Mouse (Mus musculus) heart, embryonic 14.5 days (tissue): ENCODE data around the gene Btbd6. TPM values are rescaled to one million over a fixed set of nuclear protein-coding genes. Genes with fewer than 3 reads are reported as not detected.
A peak's percentile ranks its signal among the peaks of the same experiment; 100 is the strongest.

Experiments
- ATAC-seq: fragments of 200-750 bp; cut with Nextera tagmentation; 2 replicates; pipeline ENCODE4 v1.8.0; 2017; ENCODE audit warnings: low read depth, moderate TSS enrichment; ENCODE audit not compliant: insufficient number of reproducible peaks, insufficient read depth, low FRiP score
- H3K27ac ChIP-seq, 2 experiments: fragments of 200-500 bp in 1 of 2; fragments of 300-500 bp in 1 of 2; sonication (generic) in 1 of 2; replicated peaks in 1 of 2; 2 replicates each; pipeline ENCODE4 v1.5.1; 2012 to 2014; ENCODE audit warnings: low read depth in 2 of 2, low read length in 2 of 2, control low read depth in 1 of 2, mild to moderate bottlenecking in 1 of 2, mixed read lengths in 1 of 2; ENCODE audit not compliant: control insufficient read depth in 1 of 2, insufficient read depth in 1 of 2
- H3K27me3 ChIP-seq: fragments of 300-500 bp; sonication (generic); 2 replicates; pipeline ENCODE4 v1.6.1; 2014; ENCODE audit warnings: mild to moderate bottlenecking, low read length, control low read depth; ENCODE audit not compliant: control insufficient read depth, insufficient read depth
- H3K36me3 ChIP-seq: fragments of 300-500 bp; sonication (generic); 2 replicates; pipeline ENCODE4 v1.6.1; 2014; ENCODE audit warnings: mild to moderate bottlenecking, control low read depth, low read length, mixed read lengths; ENCODE audit not compliant: control insufficient read depth, insufficient read depth
- H3K4me1 ChIP-seq, 2 experiments: fragments of 200-500 bp in 1 of 2; fragments of 300-500 bp in 1 of 2; sonication (generic) in 1 of 2; 2 replicates each; pipeline ENCODE4 v1.6.1; 2012 to 2014; ENCODE audit warnings: low read length in 2 of 2, control low read depth in 1 of 2, mixed read lengths in 1 of 2; ENCODE audit not compliant: control insufficient read depth in 2 of 2, insufficient read depth in 2 of 2
- H3K4me2 ChIP-seq: fragments of 300-500 bp; sonication (generic); 2 replicates; pipeline ENCODE4 v1.6.1; 2014; ENCODE audit warnings: mild to moderate bottlenecking, low read length
- H3K4me3 ChIP-seq, 2 experiments: fragments of 200-500 bp in 1 of 2; fragments of 300-500 bp in 1 of 2; sonication (generic) in 1 of 2; 2 replicates each; pipeline ENCODE4 v1.5.1; 2012 to 2014; ENCODE audit warnings: low read length in 2 of 2, mild to moderate bottlenecking in 2 of 2, control low read depth in 1 of 2, low read depth in 1 of 2, moderate library complexity in 1 of 2; ENCODE audit not compliant: control insufficient read depth in 1 of 2, insufficient read depth in 1 of 2
- H3K9ac ChIP-seq: fragments of 300-500 bp; sonication (generic); 2 replicates; pipeline ENCODE4 v1.6.1; 2014; ENCODE audit warnings: mild to moderate bottlenecking, low read length
- H3K9me3 ChIP-seq: fragments of 300-500 bp; sonication (generic); 2 replicates; pipeline ENCODE4 v1.6.1; 2016; ENCODE audit warnings: low read length, control low read depth; ENCODE audit not compliant: control insufficient read depth
- WGBS: fragments of 180-500 bp; shearing (Covaris S2); extraction: QIAGEN DNeasy Blood & Tissue Kit; methylation state at CpG from one replicate; pipeline ENCODE4 v1.1.7; 2014; 5-methylcytosine and 5-hydroxymethylcytosine counted together
- polyA plus RNA-seq: library from polyadenylated mRNA; unstranded; fragments of >200 nt; fragmentation: Nextera tagmentation; extraction: Ambion mirVana; gene quantifications from 2 replicates; pipeline ENCODE4 v1.2.1, GENCODE M21; 2014

Gene Btbd6
- polyA plus RNA-seq, 1 experiment from 2014 or later: 25.9 TPM

GRCm38 (mm10) chr12:112938873-112939565, 37.3 kb upstream of the Btbd6 start:
- no peak for ATAC-seq
- Histone ChIP-seq H3K4me3 (no peak overlapping the region), H3K4me1 (peaks cover 10 to 17% of the 10 kb centered on the region in 2 experiments; a peak in 3 of 4 replicates), H3K36me3 (no peaks in the 10 kb centered on the region), H3K9ac (no peak overlapping the region), H3K27ac (no peak overlapping the region), H3K27me3 (0 out of 2 replicates have a peak, but pooled peaks cover 3% of the 10 kb centered on the region), H3K4me2 (no peak overlapping the region), H3K9me3 (no peaks in the 10 kb centered on the region)
- 58% methylated on average over 10 of the region's 10 CpGs for WGBS

DNA sequence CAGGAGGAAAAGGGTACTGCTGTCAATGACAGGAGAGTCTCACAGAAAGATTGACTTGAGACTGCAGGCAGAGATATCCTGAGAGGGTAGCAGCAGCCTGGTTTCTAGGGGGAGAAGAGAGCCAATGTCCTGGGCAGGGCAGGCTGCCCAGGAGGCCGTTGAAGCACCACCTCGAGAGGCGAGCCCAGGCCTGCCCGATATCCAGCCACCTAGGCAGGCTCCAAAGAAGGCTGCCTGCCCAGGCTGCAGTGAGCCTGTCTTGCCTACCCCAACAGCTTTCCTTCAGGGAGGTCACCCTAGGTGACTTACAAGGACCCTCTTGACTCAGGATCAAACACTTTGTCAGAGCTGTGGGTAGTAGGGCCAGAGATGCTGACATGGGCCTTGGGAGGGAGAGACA, 36.0 kb upstream of the Btbd6 start:
- no peak overlapping the region for H3K27ac ChIP-seq
- no peak overlapping the region for H3K9ac ChIP-seq
- WGBS: 86% methylated on average over 4 of the region's 4 CpGs
- 0 out of 2 replicates have a peak, but pooled peaks cover 3% of the 10 kb centered on the region for H3K27me3 ChIP-seq
- H3K4me3 ChIP-seq: no peak overlapping the region
- H3K4me2 ChIP-seq: no peak overlapping the region
- ATAC-seq: no peak
- H3K36me3 ChIP-seq: no peaks in the 10 kb centered on the region
- H3K4me1 ChIP-seq: peaks cover 10 to 17% of the 10 kb centered on the region in 2 experiments; a peak in 3 of 4 replicates
- H3K9me3 ChIP-seq: no peaks in the 10 kb centered on the region

- Histone ChIP-seq H3K27ac (no peak overlapping the region), H3K4me1 (peaks cover 10 to 17% of the 10 kb centered on the region in 2 experiments; a peak in 3 of 4 replicates), H3K36me3 (no peaks in the 10 kb centered on the region), H3K9ac (no peak overlapping the region), H3K27me3 (0 out of 2 replicates have a peak, but pooled peaks cover 3% of the 10 kb centered on the region), H3K9me3 (no peaks in the 10 kb centered on the region), H3K4me2 (0 out of 2 replicates have a peak overlapping the region, but pooled peaks have one; percentile 90), H3K4me3 (no peak overlapping the region)
- no peak for ATAC-seq
- 82% methylated on average over 9 of the region's 9 CpGs for WGBS
Observed at GRCm38 (mm10) chr12:112940710-112941109, 35.6 kb upstream of the Btbd6 start.

- 0 out of 2 replicates have a peak, but pooled peaks cover 3% of the 10 kb centered on the region for H3K27me3 ChIP-seq
- H3K27ac ChIP-seq: peak overlapping the region in 1 of 2 experiments; percentile 75; a peak in 1 of 4 replicates
- H3K9me3 ChIP-seq: no peaks in the 10 kb centered on the region
- no peaks in the 10 kb centered on the region for H3K36me3 ChIP-seq
- peak overlapping the region; percentile 90 for H3K4me2 ChIP-seq
- peak overlapping the region; percentile 83 for H3K9ac ChIP-seq
- H3K4me1 ChIP-seq: peaks cover 10 to 17% of the 10 kb centered on the region in 2 experiments; a peak in 3 of 4 replicates
- no peak for ATAC-seq
- WGBS: 42% methylated on average over 10 of the region's 10 CpGs
- peak overlapping the region; percentile 54 to 74 for H3K4me3 ChIP-seq
Observed at GRCm38 (mm10) chr12:112941156-112941775, 35.0 kb upstream of the Btbd6 start.

DNA sequence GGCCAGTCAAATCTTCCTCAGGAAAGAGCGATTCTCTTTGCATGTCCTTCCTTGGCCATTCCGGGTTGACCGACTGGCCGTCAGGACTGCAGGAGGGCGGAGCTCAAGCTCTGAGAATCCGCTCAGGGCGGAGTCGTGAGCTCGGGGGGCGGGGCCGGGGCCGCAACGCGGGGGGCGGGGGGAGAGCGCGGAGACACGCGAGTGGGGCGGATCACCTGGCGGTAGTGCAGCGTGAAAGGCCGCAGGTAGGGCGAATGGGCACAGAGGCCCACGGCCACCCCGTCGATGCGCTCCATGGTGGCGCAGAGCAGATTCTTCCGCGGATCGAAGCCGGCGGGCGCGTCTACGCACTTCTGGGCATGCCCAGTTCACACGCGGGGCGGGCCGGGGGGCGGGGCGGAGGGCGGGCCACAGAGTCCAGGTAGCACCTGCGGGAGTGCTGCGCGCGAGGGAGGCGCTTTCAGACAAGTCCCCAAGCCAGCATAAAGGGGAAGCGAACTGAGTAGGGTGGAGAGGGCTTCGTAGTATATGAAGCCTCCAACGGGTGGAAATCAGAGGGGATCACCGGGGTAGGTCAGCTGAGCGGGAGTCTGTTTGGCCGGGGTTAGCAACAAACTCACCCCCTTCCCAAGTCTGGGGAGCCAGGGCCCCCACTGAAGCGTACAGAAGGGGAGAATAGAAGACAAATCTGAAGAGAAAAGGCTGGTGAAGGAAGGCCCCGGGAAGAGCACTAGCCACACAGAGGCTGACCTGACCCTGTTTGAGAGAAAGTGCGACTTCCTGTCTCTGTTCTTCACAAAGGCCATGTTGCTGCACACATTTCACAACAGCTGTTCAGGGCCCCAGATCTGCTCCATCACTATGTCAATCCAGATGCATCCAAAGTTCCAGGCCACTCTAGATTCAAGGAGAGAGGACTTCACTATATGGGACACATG, 34.2 kb upstream of the Btbd6 start, which contains the start of gene Nudt14:
Gene Nudt14 (minus strand): TSS at position 349 of the 938 bp plus-strand sequence.
- Histone ChIP-seq H3K4me1 (peaks cover 10 to 17% of the 10 kb centered on the region in 2 experiments; a peak in 3 of 4 replicates), H3K4me3 (peak within 1 kb of the TSS; percentile 54 to 74), H3K4me2 (peak within 1 kb of the TSS; percentile 90), H3K9ac (peak within 1 kb of the TSS; percentile 83), H3K36me3 (no peaks in the 10 kb centered on the region), H3K9me3 (no peaks in the 10 kb centered on the region), H3K27ac (peak within 1 kb of the TSS in 1 of 2 experiments; percentile 75; a peak in 1 of 4 replicates), H3K27me3 (0 out of 2 replicates have a peak, but pooled peaks cover 3% of the 10 kb centered on the region)
- WGBS: 2% methylated on average over 57 of the region's 58 CpGs
- ATAC-seq: peak; percentile 75

GRCm38 (mm10) chr12:112943669-112944068, 32.6 kb upstream of the Btbd6 start:
- no peak overlapping the region for H3K27ac ChIP-seq
- H3K9me3 ChIP-seq: no peaks in the 10 kb centered on the region
- WGBS: 62% methylated on average over 2 of the region's 2 CpGs
- no peak overlapping the region for H3K9ac ChIP-seq
- no peak overlapping the region for H3K4me2 ChIP-seq
- H3K4me3 ChIP-seq: no peak overlapping the region
- H3K4me1 ChIP-seq: peaks cover 7 to 11% of the 10 kb centered on the region in 2 experiments; a peak in 3 of 4 replicates
- 0 out of 2 replicates have a peak, but pooled peaks cover 3% of the 10 kb centered on the region for H3K27me3 ChIP-seq
- no peaks in the 10 kb centered on the region for H3K36me3 ChIP-seq
- ATAC-seq: no peak

DNA sequence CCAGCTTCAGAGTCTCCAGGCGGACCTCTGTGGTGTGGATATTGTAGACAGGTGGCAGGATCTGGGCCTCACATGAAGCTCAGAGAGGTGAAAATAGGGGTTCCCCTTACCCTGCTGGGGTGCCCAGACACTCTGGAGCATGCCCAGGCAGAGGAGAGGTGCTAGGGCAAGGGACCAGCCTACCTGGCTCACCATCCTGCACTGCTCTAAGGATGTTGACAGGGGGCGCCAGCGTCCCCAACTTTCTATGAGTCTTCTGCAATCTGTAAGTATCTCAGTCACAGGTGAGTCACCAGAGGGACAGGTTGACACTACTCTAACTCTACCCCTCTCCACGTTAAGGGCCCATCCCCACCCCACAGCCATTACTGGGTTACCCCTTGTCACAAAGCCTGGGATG, 29.0 kb upstream of the Btbd6 start:
- ATAC-seq: no peak
- no peak overlapping the region for H3K4me3 ChIP-seq
- WGBS: 26% methylated on average over 4 of the region's 4 CpGs
- peak overlapping the region in 1 of 2 experiments; percentile 67; a peak in 2 of 4 replicates for H3K27ac ChIP-seq
- no peak overlapping the region for H3K4me2 ChIP-seq
- no peak overlapping the region for H3K9ac ChIP-seq
- H3K4me1 ChIP-seq: peaks cover 22% of the 10 kb centered on the region in 2 experiments
- peaks cover 4% of the 10 kb centered on the region; the same call in 1 of the 2 replicates for H3K27me3 ChIP-seq
- H3K9me3 ChIP-seq: no peaks in the 10 kb centered on the region
- H3K36me3 ChIP-seq: no peaks in the 10 kb centered on the region
